Mouse (Mus musculus) retina, postnatal 7 days (tissue): ENCODE measurements around the gene Rasl12.

ENCODE experiments used
- DNase-seq: peaks from one replicate; pipeline ENCODE4 v3.0.0-alpha.2; 2012; ENCODE audit warnings: low read depth, low spot score

Rasl12 gene

GRCm38 (mm10) chr9:65392638-65393364, 5.5 kb upstream of the Rasl12 start:
- DNase-seq, result peak; percentile 34

GRCm38 (mm10) chr9:65393606-65394005, 4.7 kb upstream of the Rasl12 start:
- DNase-seq, result no peak

DNA sequence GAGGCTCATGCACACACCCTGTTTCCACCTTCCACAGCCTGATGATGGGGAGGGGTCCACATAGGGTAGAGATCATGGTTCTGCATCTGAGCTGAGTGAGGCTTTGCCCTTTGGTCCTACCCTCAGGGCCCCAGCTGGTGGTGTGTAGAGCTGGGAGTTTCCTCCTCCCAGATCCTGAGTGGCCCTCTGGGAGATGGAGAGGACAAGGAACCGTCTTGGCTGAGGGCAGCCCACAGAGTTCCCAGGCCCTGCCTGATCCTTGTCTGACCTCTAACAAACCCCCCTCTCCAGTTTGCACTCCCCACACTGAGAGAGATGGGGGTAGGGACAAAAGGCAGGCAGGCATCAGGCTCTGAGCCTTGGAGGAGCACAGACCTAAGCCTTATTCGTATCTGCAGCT, 3.9 kb upstream of the Rasl12 start:
- DNase-seq, result no peak

- DNase-seq, result no peak
Observed at GRCm38 (mm10) chr9:65399934-65400333, 1.6 kb downstream of the Rasl12 start.

- DNase-seq, result no peak
Observed at GRCm38 (mm10) chr9:65404331-65405183, 6.3 kb downstream of the Rasl12 start.

GRCm38 (mm10) chr9:65405184-65405449, 6.8 kb downstream of the Rasl12 start:
- no peak for DNase-seq

DNA sequence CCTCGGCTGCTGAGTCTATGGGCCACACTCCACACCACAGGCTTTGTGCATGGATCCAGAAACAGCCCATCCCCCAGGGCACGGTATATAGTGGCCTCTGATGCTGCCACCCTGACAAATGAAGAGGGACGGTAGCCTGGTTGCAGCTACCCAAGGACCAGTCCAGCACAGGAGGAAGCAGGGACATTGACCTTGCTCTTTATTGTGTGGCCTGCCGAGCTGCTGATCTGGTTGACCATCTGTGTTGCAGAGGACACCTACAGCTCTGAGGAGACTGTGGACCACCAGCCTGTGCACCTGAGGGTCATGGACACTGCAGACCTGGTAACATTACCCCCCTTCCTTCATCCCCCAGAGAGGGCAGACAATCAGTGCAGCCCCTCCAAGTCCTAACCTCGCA, 9.0 kb downstream of the Rasl12 start:
- DNase-seq, result no peak

GRCm38 (mm10) chr9:65407861-65408260, 9.6 kb downstream of the Rasl12 start:
- DNase-seq, result no peak

GRCm38 (mm10) chr9:65408871-65409295, 10.6 kb downstream of the Rasl12 start:
- DNase-seq, result no peak

DNA sequence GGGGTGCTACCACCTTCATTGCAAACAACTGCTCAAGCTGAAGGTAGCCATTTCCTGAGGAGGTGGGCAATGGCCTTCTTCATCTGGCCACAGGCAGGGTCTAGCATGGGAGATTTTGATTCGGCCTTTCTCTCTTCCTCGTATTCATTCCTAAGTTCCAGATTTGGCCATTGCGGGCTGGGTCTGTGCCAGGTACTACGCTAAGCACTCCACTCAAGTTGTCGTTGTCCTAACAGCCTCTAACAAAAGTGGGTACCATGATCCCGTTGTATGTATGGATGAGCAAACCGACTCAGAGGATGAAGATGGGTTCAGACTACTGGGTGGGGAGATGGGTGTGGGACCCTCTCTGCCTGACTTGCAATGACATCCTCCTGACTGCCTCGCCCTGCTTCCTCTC, 12.1 kb downstream of the Rasl12 start:
- DNase-seq, result no peak

DNA sequence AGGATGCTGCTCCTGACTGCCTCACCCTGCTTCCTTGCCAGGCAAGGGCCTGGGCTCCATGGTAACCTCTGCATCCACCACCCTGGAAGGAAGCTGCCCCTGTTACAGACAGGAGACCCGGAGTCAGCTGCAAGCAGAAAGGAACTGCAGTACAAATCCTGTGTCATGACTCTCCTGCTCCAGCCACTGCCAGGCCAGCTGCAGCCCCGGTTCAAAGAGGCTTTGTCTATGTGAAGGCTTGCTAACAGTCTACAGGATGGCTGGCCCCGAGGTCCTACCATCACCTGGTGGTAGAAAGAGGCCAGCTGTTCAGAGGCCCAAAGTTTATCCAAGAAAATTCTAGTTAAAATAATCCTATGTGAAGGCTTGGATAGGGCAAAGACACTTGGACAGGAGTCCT, 13.0 kb downstream of the Rasl12 start:
- no peak for DNase-seq

GRCm38 (mm10) chr9:65417738-65418137, 19.4 kb downstream of the Rasl12 start:
- DNase-seq, result no peak

GRCm38 (mm10) chr9:65419633-65420032, 21.3 kb downstream of the Rasl12 start:
- no peak for DNase-seq

- no peak for DNase-seq
Observed at GRCm38 (mm10) chr9:65422760-65423501, 24.6 kb downstream of the Rasl12 start, which contains the start of gene Slc51b. Slc51b (minus strand) TSS chr9:65422955.

GRCm38 (mm10) chr9:65424393-65424792, 26.1 kb downstream of the Rasl12 start:
- no peak for DNase-seq

- no peak for DNase-seq
Observed at GRCm38 (mm10) chr9:65427511-65427910, 29.2 kb downstream of the Rasl12 start.

GRCm38 (mm10) chr9:65428003-65428402, 29.7 kb downstream of the Rasl12 start:
- DNase-seq, result no peak

- no peak for DNase-seq
Observed at GRCm38 (mm10) chr9:65430401-65430800, 32.1 kb downstream of the Rasl12 start.

- no peak for DNase-seq
Observed at GRCm38 (mm10) chr9:65430921-65431320, 32.6 kb downstream of the Rasl12 start.

DNA sequence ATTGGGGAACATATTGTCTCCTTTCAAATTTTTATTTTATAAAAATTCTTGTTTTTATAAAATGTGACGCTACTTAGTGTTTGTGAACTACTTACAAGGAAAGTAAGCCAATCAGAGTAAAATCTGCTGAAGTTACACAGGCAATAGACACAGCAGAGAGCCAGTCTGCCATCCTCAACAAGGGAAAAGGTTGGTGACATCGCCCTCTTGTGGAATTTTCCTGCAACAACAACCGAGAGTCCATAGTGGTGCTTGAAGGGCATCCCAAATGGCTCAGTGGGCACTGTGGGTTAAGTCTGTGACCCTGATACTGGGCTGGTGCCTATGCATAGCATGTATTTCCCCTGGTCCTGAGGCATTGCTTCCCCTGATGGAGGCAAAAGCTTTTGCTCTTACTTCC, 33.9 kb downstream of the Rasl12 start:
- peak; percentile 79 for DNase-seq

DNA sequence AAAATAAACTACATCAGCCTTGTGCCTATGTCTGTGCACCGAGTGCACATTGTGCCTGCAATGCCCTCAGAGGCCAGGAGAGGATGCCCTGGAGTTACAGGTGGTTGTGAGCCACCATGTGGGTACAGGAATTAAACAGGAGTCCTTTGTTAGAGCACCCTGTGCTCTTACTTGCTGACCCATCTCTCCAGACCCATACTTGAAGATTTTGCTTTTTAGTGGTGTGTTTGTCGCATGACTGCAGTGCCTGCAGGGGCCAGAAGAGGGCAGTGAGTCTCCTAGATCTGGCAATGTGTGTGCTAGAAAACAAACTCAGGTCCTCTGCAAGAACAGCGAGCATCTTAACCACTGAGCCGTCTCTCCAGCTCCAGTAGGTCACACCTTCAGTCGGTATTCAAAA, 35.8 kb downstream of the Rasl12 start:
- DNase-seq, result peak; percentile 9

- DNase-seq, result no peak
Observed at GRCm38 (mm10) chr9:65435211-65435610, 36.9 kb downstream of the Rasl12 start.
